Mouse (Mus musculus) large intestine, adult 2 months (tissue): Measurements from ENCODE around the gene Cenpe. TPM values are rescaled to one million over a fixed set of nuclear protein-coding genes. Genes with fewer than 3 reads are reported as not detected.

Experiments
- DNase-seq: peaks from one replicate; pipeline ENCODE4 v3.0.0-alpha.2; 2012; ENCODE audit warnings: low read depth, low spot score
- WGBS: fragments of 180-500 bp; shearing (Covaris S2); methylation state at CpG from one replicate; pipeline ENCODE4 v1.1.7; 2018; 5-methylcytosine and 5-hydroxymethylcytosine counted together
- polyA plus RNA-seq: library from polyadenylated mRNA; depleted of rRNA; stranded (reverse); fragments of >200 nt; gene quantifications from 2 replicates; pipeline ENCODE4 v1.2.3, GENCODE M21; 2012; rRNA removed

Cenpe gene
- polyA plus RNA-seq, 1 experiment, result 2.8 TPM

DNA sequence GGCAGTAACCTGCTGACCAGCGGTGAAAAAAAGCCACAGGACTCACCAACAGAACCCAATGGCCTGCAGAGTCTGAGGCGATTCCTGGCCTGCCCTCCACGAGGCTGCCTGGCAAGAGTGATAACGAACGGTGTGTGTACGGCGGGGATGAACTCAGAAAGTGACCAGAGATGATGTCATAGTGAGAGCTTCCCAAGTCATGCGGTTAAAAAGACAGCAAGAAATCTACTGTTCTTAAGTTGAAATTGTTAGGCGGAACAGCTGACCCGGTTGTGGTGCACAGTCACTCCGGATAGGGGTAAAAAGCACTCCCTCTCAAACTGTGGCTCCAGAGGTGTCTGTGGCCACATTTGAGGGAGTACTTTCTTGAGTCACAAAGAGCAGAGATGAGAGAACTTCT, 106.0 kb downstream of the Cenpe start:
- WGBS, result 82% methylated on average over 11 of the region's 11 CpGs
- no peak for DNase-seq

Other genes with a start within 250 kb of the Cenpe start
- gene Bdh2, start 68.7 kb downstream of the Cenpe start, polyA plus RNA-seq, result 0.90 and 0.92 TPM in 2 replicates
- 0.03 and 0.11 TPM in 2 replicates for gene Slc9b2, start 95.2 kb downstream of the Cenpe start, polyA plus RNA-seq
- 0.10 TPM in 1 of 2 replicates, not detected in the other for gene Slc9b1, start 135.5 kb downstream of the Cenpe start, polyA plus RNA-seq
- 13.6 and 21.8 TPM in 2 replicates for gene Cisd2, start 211.4 kb downstream of the Cenpe start, polyA plus RNA-seq
- 174 and 281 TPM in 2 replicates for gene Ube2d3, start 225.6 kb downstream of the Cenpe start, polyA plus RNA-seq